In the genomic region with DNA sequence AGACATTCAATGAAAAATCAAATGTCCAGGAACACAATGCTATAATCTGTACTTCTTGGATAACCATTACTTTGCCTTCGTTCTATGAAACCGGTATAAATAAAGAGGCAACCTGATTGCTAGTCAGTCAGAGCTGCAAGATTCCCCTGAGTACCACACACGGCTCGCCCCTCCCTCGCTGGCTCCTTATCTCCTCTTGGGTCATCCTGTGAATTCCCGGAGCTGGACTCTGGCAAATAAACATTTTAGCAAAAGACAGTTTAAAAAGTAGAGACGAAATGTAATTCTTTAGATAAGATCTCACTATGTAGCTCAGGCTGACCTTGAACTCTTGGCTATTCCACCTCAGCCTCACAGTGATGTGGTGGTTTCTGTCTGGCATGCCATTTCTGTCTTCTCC, we compare ENCODE assay signal across 15 mouse cellular contexts.
DNase-seq lines count a peak whose midpoint lies in the region.
"Had no signal": no experiment of that assay in that cellular context is flagged by ENCODE, and none has a peak within 500 bp of the region (broad histone marks: within the 10 kb centered on the region; RNA-seq: fewer than 3 reads in every experiment).

No protein-coding gene starts in this region.

- peak; percentile 31 to 32 for DNase-seq in adrenal gland, adult (ENCODE audit: inconsistent age in 2 of 2, low spot score in 1 of 2)
- no peak for DNase-seq in adrenal gland, postnatal 14 days
- peak; percentile 76 for DNase-seq in heart, adult 11 months
- no peak for DNase-seq in heart, postnatal 25 days (ENCODE audit: low spot score)
- DNase-seq in NIH3T3 (ENCODE audit: low read depth): peak; percentile 45
- DNase-seq in kidney, postnatal 10 days: no peak
- DNase-seq: adrenal gland, adult 8-10 months; B cell, adult 2 months; cerebellum, adult 11 months; cerebellum, adult 18-20 months; cerebellum, adult 8-10 months; cerebellum, adult 9-11 months; cerebellum, postnatal 14 days; cerebellum, postnatal 36 days; embryo, embryonic 11 days had no signal

- intact Hi-C loops in heart, postnatal 25 days (cut with DNase I): no loop called here

Comparison
In these comparisons a context has a peak if more than half of its experiments do, and no peak if none do; other contexts are left out.
1. DNase-seq: peak in adrenal gland, adult (2 of 2), heart, adult 11 months (single experiment) and NIH3T3 (single experiment); none in adrenal gland, postnatal 14 days (single experiment), heart, postnatal 25 days (single experiment) and kidney, postnatal 10 days (single experiment).